Mouse (Mus musculus): ENCODE measurements around the gene Ccnc.

- TF ChIP-seq CTCF (IDR thresholded peaks at IDR 0.05; ENCODE audit: low read depth) (no peak), EP300 (IDR thresholded peaks at IDR 0.05; ENCODE audit: low read depth) (no peak)
These were observed 38.8 kb downstream of the Ccnc start for GRCm38 (mm10) chr4:21766171-21766862.

All from liver, postnatal 0 days (tissue).